Mouse (Mus musculus): Measurements from ENCODE around the gene Banp. TPM values are rescaled to one million over a fixed set of nuclear protein-coding genes. Genes with fewer than 3 reads are reported as not detected.

The Banp gene
- total and polyA plus RNA-seq, 2 experiments from 2014 or later, result 10.6 to 27.9 TPM

DNA sequence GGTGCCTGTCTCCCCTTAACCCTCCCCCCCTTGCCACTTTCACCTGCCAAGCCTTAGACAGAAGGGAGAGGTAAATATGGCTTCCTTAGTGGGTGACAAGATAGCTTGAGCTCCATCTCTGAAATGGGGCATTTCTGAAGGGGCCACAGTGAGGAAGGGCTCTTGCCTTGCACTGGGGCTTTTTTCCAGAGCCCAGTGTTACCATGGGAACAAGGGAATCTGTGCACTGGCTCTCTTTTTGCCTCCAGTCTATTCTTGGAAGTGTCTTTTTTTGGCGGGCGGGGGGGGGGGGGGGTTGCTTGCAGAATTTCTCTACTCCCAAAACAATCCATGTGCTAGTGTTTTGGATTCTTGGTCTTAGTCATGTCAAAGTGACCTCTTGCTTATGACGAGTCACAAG, 65.1 kb downstream of the Banp start:
- Histone ChIP-seq H3K4me2 (ENCODE audit: low read depth, low read length) (no peak overlapping the region), H3K4me3 (ENCODE audit: low read depth, low read length) (no peak overlapping the region), H3K27ac (ENCODE audit: low read depth) (no peak overlapping the region), H3K4me1 (ENCODE audit: control insufficient read depth, insufficient read depth) (peaks cover 20% of the 10 kb centered on the region), H3K9ac (replicated peaks; ENCODE audit: low read depth, low read length) (no peak overlapping the region), H3K36me3 (replicated peaks; ENCODE audit: control insufficient read depth, insufficient read depth, low read length) (peaks cover 19% of the 10 kb centered on the region; the same call in 1 of the 2 replicates), H3K27me3 (ENCODE audit: control insufficient read depth, insufficient read depth, low read length) (no peaks in the 10 kb centered on the region), H3K9me3 (replicated peaks; ENCODE audit: control insufficient read depth, low read length) (no peaks in the 10 kb centered on the region)
- WGBS, result 42% methylated on average over 3 of the region's 3 CpGs
- ATAC-seq (ENCODE audit: insufficient read depth, low read depth), result no peak
- DNase-seq (ENCODE audit: low spot score), result no peak
- TF ChIP-seq CTCF (IDR thresholded peaks at IDR 0.05; ENCODE audit: low read depth) (no peak), EP300 (IDR thresholded peaks at IDR 0.05; ENCODE audit: low read depth) (no peak)

DNA sequence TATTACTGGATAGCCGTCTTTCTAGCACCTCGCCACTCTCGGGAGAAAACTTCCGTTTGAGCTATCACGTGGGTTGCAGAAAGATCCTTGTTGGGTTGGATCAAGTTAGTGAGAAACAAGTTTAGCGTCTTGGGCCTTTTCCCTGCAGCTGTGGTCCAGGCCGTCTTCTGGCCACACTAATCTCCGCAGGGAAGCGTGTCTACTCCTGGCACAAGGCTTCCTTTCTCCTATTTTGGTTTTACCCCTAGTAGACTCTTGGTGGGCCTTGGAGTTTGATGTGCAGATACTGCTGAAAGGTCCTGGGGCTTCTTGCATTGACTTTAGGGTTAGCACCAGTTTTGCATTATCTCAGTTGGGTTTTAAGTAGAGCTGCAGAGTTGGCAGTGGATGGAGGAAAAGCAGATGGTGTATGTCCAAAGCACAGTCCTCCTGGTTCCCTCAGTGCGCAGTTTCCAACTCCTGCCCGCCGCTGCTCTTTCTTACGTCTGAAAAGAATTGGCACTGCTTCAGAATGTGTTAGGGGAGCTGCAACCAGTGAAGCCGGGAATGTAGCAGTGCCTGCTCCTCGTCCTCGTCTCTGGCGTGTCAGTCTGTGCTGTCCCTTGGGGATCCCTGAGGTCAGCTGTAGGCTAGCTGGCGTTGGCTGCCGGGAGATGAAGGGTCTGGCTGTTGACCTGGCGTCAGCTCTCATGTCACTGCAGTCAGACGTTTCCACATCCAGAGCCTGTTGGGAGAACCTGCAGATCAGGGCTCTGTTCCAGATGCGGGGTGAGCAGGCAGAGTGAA, 68.7 kb downstream of the Banp start:
- Histone ChIP-seq H3K27ac (ENCODE audit: low read depth) (peak overlapping the region; percentile 26; the same call in 1 of the 2 replicates), H3K9me3 (replicated peaks; ENCODE audit: control insufficient read depth, low read length) (no peaks in the 10 kb centered on the region), H3K4me3 (ENCODE audit: low read depth, low read length) (no peak overlapping the region), H3K27me3 (ENCODE audit: control insufficient read depth, insufficient read depth, low read length) (no peaks in the 10 kb centered on the region), H3K4me1 (ENCODE audit: control insufficient read depth, insufficient read depth) (peaks cover 26% of the 10 kb centered on the region), H3K36me3 (replicated peaks; ENCODE audit: control insufficient read depth, insufficient read depth, low read length) (peaks cover 12% of the 10 kb centered on the region; the same call in 1 of the 2 replicates), H3K9ac (replicated peaks; ENCODE audit: low read depth, low read length) (no peak overlapping the region), H3K4me2 (ENCODE audit: low read depth, low read length) (no peak overlapping the region)
- peak; percentile 17 for DNase-seq (ENCODE audit: low spot score)
- ATAC-seq (ENCODE audit: insufficient read depth, low read depth), result peak; percentile 44
- TF ChIP-seq CTCF (IDR thresholded peaks at IDR 0.05; ENCODE audit: low read depth) (no peak), EP300 (IDR thresholded peaks at IDR 0.05; ENCODE audit: low read depth) (no peak)
- 42% methylated on average over 22 of the region's 22 CpGs for WGBS

DNA sequence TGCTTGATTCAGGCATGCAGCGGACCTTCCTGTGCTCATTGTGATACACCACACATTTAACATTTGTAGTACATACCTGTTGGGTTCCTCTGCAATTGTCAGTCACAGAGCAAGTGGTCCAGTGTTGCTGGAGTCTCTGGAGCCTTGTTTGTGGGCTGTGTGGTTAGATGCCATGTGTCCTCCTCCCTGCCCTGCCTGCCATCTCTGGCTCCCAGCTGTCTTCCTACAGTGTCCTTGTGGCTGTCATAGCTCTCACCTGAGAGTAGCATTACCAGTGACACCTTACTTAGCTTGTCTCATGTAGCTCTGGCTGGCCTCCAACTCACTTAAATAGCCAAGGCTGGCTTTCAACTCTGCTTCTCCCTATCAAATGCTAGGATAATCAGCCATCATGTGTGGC, 69.6 kb downstream of the Banp start:
- Histone ChIP-seq H3K36me3 (replicated peaks; ENCODE audit: control insufficient read depth, insufficient read depth, low read length) (peaks cover 20% of the 10 kb centered on the region; the same call in 1 of the 2 replicates), H3K9ac (replicated peaks; ENCODE audit: low read depth, low read length) (no peak overlapping the region), H3K4me3 (ENCODE audit: low read depth, low read length) (no peak overlapping the region), H3K27ac (ENCODE audit: low read depth) (no peak overlapping the region), H3K9me3 (replicated peaks; ENCODE audit: control insufficient read depth, low read length) (no peaks in the 10 kb centered on the region), H3K4me1 (ENCODE audit: control insufficient read depth, insufficient read depth) (peaks cover 26% of the 10 kb centered on the region), H3K4me2 (ENCODE audit: low read depth, low read length) (no peak overlapping the region), H3K27me3 (ENCODE audit: control insufficient read depth, insufficient read depth, low read length) (no peaks in the 10 kb centered on the region)
- TF ChIP-seq EP300 (IDR thresholded peaks at IDR 0.05; ENCODE audit: low read depth) (no peak), CTCF (IDR thresholded peaks at IDR 0.05; ENCODE audit: low read depth) (no peak)
- 91% methylated on average over 1 of the region's 1 CpGs for WGBS
- DNase-seq (ENCODE audit: low spot score), result no peak
- no peak for ATAC-seq (ENCODE audit: insufficient read depth, low read depth)

DNA sequence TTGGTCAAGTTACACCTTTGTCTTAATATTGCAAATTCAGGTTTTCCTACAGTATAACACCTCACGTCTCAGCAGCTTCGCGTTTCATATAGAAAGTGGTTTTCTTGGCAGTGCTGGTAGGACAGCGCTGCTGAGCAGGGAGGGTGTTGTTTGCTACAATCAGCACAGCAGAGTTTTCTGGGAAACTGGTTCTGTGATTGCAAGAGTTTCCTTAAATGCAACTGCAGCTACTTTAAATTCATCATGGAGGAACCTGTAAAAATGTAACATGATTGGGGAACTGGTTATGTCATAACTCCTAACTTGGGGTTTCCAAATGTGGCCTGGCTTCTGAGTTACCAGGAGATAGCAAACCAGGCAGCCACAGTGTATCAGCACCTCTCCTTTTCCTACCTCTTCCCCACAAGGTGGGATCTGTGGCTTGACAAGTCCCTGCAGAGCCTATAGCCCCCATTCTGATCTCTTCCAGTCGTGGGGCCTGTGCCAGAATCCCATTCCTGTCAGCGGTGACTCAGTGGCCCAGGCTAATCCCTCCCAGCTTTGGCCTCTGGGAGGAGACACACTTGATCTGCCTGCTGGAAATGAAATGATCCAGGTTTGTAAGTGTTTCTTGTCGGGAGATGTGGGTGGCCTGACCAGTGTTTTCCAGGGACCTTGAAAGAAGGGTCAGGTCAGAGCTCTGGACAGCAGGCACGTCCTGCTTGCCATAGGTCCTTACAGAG, 70.7 kb downstream of the Banp start:
- H3K4me3 ChIP-seq (ENCODE audit: low read depth, low read length), result no peak overlapping the region
- H3K27ac ChIP-seq (ENCODE audit: low read depth), result no peak overlapping the region
- no peak for TF ChIP-seq CTCF (IDR thresholded peaks at IDR 0.05; ENCODE audit: low read depth)
- TF ChIP-seq EP300 (IDR thresholded peaks at IDR 0.05; ENCODE audit: low read depth), result no peak
- H3K4me1 ChIP-seq (ENCODE audit: control insufficient read depth, insufficient read depth), result peaks cover 26% of the 10 kb centered on the region
- no peak for ATAC-seq (ENCODE audit: insufficient read depth, low read depth)
- no peak for DNase-seq (ENCODE audit: low spot score)
- no peak overlapping the region for H3K9ac ChIP-seq (replicated peaks; ENCODE audit: low read depth, low read length)
- H3K27me3 ChIP-seq (ENCODE audit: control insufficient read depth, insufficient read depth, low read length), result no peaks in the 10 kb centered on the region
- WGBS, result 77% methylated on average over 8 of the region's 8 CpGs
- peaks cover 30% of the 10 kb centered on the region; the same call in 1 of the 2 replicates for H3K36me3 ChIP-seq (replicated peaks; ENCODE audit: control insufficient read depth, insufficient read depth, low read length)
- no peak overlapping the region for H3K4me2 ChIP-seq (ENCODE audit: low read depth, low read length)
- H3K9me3 ChIP-seq (replicated peaks; ENCODE audit: control insufficient read depth, low read length), result no peaks in the 10 kb centered on the region

DNA sequence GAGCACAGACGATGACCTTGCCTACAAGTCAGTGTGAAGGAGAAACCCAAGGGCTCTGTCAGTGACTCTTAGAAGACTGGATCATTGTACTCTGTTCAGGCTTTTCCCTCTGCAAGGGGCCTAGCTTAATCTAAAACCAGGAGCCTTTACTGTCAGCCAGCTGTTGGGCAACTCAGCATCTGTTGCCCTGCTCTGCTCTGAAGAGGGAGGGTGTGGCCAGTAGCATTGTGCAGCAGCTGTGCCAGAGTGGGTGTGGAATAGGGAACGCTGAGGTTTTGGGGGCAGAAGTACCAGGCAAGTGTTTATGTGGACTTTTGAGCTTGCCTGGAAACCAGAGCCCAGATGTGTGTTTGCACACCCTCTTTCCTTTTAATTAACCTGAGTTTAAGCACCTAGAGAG, 72.2 kb downstream of the Banp start:
- no peak overlapping the region for H3K4me2 ChIP-seq (ENCODE audit: low read depth, low read length)
- H3K9ac ChIP-seq (replicated peaks; ENCODE audit: low read depth, low read length), result no peak overlapping the region
- DNase-seq (ENCODE audit: low spot score) (no peak), ATAC-seq (ENCODE audit: insufficient read depth, low read depth) (no peak)
- H3K4me1 ChIP-seq (ENCODE audit: control insufficient read depth, insufficient read depth), result peaks cover 21% of the 10 kb centered on the region
- H3K27me3 ChIP-seq (ENCODE audit: control insufficient read depth, insufficient read depth, low read length), result no peaks in the 10 kb centered on the region
- peaks cover 45% of the 10 kb centered on the region for H3K36me3 ChIP-seq (replicated peaks; ENCODE audit: control insufficient read depth, insufficient read depth, low read length)
- no peak overlapping the region for H3K27ac ChIP-seq (ENCODE audit: low read depth)
- no peak overlapping the region for H3K4me3 ChIP-seq (ENCODE audit: low read depth, low read length)
- no peak for TF ChIP-seq EP300 (IDR thresholded peaks at IDR 0.05; ENCODE audit: low read depth)
- no peak for TF ChIP-seq CTCF (IDR thresholded peaks at IDR 0.05; ENCODE audit: low read depth)
- H3K9me3 ChIP-seq (replicated peaks; ENCODE audit: control insufficient read depth, low read length), result no peaks in the 10 kb centered on the region
- 63% methylated on average over 2 of the region's 2 CpGs for WGBS

Data from heart, postnatal 0 days (tissue).